Mouse (Mus musculus) bone marrow macrophage, adult 2 months (primary cell): ENCODE results near the gene Btbd1.

ENCODE experiments used
- CTCF ChIP-seq: IDR thresholded peaks from 2 replicates; pipeline ENCODE4 v1.5.1; 2012; ENCODE audit warnings: low read depth, mild to moderate bottlenecking, low read length, moderate library complexity
- POLR2A ChIP-seq: IDR thresholded peaks from 2 replicates; pipeline ENCODE4 v1.6.1; 2012; ENCODE audit warnings: mild to moderate bottlenecking, low read depth, low read length, borderline replicate concordance

DNA sequence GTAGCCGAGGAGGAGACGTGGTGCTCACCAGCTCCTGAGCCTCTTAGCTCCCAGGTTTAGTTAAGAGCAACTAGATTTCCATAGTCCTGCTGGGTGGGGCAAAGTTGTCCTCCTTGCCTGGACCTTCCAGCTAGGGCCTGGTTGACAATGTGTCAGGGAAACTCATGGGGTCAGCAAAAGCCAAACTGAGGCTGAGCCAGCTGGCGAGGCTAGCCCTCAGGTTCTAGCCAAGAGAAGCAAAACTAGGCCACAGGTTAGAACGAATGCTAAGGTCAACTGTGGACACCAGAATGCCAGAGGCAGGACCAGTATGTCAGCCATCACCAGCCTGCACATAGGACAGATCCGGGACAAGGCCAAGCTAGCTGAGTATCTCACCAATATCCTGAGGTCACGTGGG is 12.2 kb upstream of the Btbd1 start:
- TF ChIP-seq CTCF, result no peak
- TF ChIP-seq POLR2A, result no peak
